Mouse (Mus musculus) spleen, adult 2 months (tissue): ENCODE results near the gene Farsa.

Experiments used
- CTCF ChIP-seq: fragments of 200-500 bp; IDR thresholded peaks from 2 replicates; pipeline ENCODE4 v1.5.1; 2011; ENCODE audit warnings: mild to moderate bottlenecking, inconsistent platforms; ENCODE audit not compliant: insufficient read depth, insufficient read length, insufficient replicate concordance; ENCODE audit errors: extremely low read depth
- POLR2A ChIP-seq: fragments of 200-500 bp; IDR thresholded peaks from 2 replicates; pipeline ENCODE4 v1.6.1; 2011; ENCODE audit warnings: low read depth, low read length, inconsistent platforms

- no peak for TF ChIP-seq CTCF
- TF ChIP-seq POLR2A, result no peak
Observed at GRCm38 (mm10) chr8:84904351-84904750, 47.6 kb downstream of the Farsa start.
